Mouse (Mus musculus) adrenal gland, postnatal 0 days (tissue): ENCODE measurements around the gene Fam122a. TPM values are rescaled to one million over a fixed set of nuclear protein-coding genes. Genes with fewer than 3 reads are reported as not detected.

Experiments used
- polyA plus RNA-seq: library from polyadenylated mRNA; unstranded; fragments of >200 nt; fragmentation: Nextera tagmentation; extraction: Ambion mirVana; gene quantifications from 2 replicates; pipeline ENCODE4 v1.2.1, GENCODE M21; 2015

The Fam122a gene
- polyA plus RNA-seq: 39.5 and 58.3 TPM in 2 replicates

GRCm38 (mm10) chr19:24476929-24477882 is at the start of gene Fam122a:
TSS of gene Fam122a (minus strand) at chr19:24477356.

Other genes starting within 250 kb of the Fam122a start
- 47.8 and 53.7 TPM in 2 replicates for gene Fxn, start 196.8 kb downstream of the Fam122a start, polyA plus RNA-seq
- 1.5 and 4.0 TPM in 2 replicates for gene Pip5k1b, start 78.5 kb upstream of the Fam122a start, polyA plus RNA-seq
- gene Tmem252, start 196.7 kb upstream of the Fam122a start, polyA plus RNA-seq: 0.91 and 1.7 TPM in 2 replicates